Mouse (Mus musculus) ES-E14 (cell line): ENCODE measurements at regions not wholly inside any gene's neighbourhood (a gene's known extent, or its start where the extent isn't known, plus 50 kb on each side); places are given as distances from the start of the nearest gene placed in this dataset.

Experiments
- CHD2 ChIP-seq: IDR thresholded peaks from 2 replicates; pipeline ENCODE4 v1.6.1; 2014; ENCODE audit warnings: mild to moderate bottlenecking, low read depth, low read length, inconsistent platforms
- MAFK ChIP-seq: IDR thresholded peaks from 2 replicates; pipeline ENCODE4 v1.6.1; 2014; ENCODE audit warnings: mild to moderate bottlenecking, low read depth, low read length, inconsistent platforms; ENCODE audit not compliant: insufficient read depth

GRCm38 (mm10) chr11:48588833-48589649 is 211.1 kb upstream of the Rack1 start:
- TF ChIP-seq MAFK: no peak
- TF ChIP-seq CHD2: no peak
